Mouse (Mus musculus): ENCODE data around the gene Cipc.

GRCm38 (mm10) chr12:86975761-86976160 is 28.9 kb downstream of the Cipc start:
- TF ChIP-seq CTCF (IDR thresholded peaks at IDR 0.05) (no peak), POLR2A (IDR thresholded peaks at IDR 0.05; ENCODE audit: insufficient read depth, low read depth, low read length) (no peak)

Data from heart, adult 2 months (tissue).